Mouse (Mus musculus) cerebellum, postnatal 25 days (tissue): ENCODE data around the gene Gdf15.

Experiments
- DNase-seq, 2 experiments: peaks; one replicate each; pipeline ENCODE4 v3.0.0; 2021; ENCODE audit warnings: mixed read lengths in 2 of 2

The Gdf15 gene

DNA sequence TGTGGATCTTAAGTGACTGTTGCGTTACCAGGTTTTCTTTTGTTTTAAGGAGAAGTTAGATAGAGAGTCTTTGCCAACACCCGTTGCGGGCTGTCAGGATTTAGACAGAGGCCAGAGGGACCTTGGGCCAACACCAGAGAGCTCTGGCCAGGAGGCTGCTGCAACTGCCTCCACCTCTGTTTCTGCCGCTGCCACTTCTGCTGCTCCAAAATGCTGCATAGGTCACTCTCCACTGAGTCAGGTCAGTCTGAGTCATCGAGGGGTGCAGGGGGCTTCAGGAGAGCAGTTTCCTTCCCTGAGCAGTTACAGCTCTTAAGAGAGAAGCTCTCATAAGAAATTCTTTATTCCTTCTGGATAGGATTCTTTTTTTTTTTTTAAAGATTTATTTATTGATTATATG lies 5.2 kb downstream of the Gdf15 start:
- no peak for DNase-seq

DNA sequence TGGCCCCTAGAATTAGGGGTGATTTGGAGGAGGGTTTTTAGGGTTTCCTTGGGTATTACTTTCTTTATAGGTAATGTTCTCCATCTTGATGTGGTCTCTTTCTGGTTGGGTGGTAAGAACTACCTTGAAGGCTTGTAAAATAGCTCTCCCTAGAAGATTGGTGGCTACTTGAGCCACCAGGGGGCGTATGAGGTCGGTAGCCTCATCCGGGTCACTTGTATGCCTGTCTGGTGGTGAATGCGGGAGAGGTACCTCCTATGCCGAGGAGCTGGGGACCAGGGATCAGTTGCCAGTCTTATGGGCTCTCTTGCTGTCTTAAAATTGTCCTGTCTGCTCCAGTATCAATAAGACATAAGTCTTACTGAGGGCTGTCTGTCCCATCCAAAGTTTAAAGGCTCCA lies 7.2 kb downstream of the Gdf15 start:
- DNase-seq = peak; percentile 34 to 68

DNA sequence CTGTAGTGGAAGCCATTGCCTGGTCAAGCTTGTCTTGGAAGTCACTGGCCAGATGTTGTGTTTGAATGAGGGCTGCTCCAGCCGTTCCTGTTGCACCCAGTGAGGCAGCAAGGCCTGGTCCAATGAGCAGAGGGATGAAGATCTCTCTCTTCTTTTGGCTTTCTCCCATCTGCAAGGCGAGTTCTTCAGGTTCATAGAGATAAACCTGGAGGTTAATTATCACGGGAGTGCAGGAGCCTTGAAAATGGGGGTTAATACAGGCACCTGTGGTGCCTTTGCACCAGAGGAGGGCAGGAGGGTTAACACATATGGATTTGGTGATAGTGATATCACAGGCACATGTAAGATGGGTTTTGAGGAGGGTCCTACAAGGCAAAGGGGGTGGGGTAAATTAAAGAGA lies 10.0 kb downstream of the Gdf15 start:
- no peak for DNase-seq

DNA sequence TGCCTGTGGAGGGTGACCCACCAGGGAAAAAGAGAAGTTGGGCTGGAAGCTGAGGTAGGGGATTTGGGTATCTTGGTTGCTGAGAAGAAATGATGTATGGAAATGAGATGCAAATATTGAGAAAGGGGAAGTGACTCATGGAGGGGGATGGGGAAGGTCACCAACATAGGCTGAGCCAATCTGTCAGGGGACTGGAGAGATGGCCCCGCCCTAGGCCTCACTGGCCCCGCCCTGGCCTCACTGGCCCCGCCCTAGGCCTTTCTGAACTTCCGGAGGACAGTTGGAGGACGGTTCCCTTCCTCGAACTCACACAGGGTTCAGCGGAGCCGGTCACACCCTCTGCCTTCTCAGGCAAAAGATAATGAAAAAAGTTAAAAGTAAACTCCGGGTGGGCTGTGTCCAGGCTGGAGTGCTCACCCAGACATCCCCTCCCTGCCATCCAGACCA lies 13.3 kb downstream of the Gdf15 start:
- DNase-seq = no peak

DNA sequence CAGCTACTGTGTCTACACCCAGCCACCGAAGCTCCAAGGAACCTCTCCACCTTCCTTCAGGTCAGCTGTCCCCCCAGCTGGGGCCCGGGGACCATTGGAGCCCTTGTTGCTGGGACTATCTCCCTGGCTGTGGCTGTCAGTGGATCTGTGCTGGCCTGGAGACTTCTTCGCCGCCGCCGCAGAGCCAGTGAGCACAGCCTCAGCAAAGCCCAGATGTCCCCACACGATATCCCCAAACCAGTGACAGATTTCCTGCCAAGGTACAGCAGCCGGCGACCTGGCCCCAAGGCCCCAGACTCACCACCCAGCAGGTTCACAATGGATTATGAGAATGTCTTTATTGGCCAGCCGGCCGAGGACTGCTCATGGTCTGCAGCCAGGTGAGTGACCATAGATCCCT lies 14.3 kb downstream of the Gdf15 start:
- no peak for DNase-seq

DNA sequence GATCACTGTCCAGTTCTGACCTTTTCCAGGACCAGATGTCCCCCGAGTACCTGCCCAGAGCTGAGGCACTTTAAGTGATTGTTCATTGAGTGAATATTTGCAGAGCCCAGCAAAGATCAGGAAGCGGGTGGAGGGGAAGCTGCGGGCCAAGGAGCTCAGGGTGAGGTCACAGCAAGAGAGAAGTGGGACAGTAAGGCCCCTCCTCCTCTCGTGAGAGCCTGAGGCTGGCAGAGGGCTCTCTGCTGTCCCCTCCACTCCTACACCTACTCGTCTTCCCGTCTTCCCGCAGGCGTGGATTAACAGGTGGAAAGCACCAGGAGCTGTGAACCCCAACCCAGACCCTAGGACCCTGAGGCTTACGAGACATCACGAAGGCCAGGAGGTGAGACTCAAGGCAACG lies 15.6 kb downstream of the Gdf15 start:
- no peak for DNase-seq

DNA sequence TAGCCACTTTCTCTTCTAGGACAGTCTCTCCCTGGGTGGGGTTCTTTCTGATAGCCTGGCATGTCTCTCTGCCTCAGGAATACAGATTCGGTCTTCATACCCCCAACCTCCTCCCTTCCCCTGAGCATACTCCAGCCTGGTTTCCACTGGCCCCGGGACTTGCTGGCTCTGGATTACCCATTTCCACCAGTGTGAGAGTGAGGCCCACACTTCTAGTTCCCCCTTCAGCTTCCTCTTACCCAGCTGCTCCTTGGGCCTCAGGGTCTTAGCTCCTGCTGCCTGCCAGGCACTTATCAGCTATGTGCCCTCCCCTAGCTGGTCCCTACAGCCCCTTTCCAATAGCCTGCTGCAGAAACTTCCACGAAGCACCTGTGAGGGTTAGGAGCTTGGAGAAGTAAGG lies 16.4 kb downstream of the Gdf15 start, which contains the start of gene Lrrc25:
Lrrc25 (plus strand) TSS at position 262 of the 400 bp plus-strand sequence.
- DNase-seq = no peak

DNA sequence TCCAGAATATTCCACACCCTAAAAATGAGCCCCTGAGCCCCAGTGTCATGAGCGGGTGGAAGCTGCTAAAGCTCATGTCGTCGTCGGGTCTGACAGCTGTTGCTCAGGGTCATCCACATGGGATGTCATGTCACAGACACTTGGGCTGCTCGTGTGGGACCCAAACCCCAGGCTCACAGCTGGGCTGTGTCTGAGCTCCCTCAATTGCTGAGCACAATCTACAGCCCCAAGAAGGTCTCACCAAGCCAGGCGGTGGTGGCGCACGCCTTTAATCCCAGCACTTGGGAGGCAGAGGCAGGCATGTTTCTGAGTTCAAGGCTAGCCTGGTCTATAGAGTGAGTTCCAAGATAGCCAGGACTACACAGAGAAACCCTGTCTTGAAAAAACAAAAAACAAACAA lies 17.0 kb downstream of the Gdf15 start:
- DNase-seq = no peak

DNA sequence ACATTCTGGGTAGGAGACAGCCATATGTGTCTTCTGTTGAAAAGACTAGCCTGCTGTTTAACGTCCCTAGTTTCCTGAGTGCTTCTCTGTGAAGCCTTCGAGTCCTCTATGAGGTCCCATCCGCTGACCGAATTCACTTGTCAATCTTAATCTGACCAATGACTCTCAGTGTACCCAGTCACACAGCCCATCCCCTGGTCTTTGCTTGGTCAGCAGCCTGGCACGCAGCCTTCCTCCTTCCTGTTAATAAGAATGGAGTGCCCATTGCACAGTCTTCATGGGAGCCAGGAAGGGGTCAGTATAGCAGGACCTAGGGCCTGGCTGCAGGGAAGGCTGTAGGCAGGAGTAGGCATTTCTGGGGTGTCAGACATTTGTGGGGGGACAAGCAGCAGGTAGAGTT lies 17.8 kb downstream of the Gdf15 start:
- DNase-seq = no peak

DNA sequence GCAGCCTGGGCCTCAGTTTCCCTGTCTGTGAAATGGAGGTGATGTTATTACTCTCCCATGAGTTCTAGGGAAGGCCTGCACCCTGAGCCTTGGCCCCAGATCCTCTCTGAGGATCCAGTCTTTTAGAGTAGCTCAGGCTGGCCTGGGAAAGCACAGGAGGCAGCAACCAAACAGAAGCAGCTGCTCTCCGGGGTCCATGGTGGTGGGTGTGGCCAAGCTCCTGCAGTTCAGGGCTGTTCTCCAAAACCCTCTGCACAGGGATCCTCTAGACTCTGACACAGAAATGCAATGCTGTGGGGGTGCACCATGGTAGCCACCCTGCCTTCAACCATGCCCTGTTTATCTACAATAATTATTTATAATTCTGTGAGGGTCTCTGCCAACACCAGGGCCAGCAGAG lies 18.5 kb downstream of the Gdf15 start:
- no peak for DNase-seq

DNA sequence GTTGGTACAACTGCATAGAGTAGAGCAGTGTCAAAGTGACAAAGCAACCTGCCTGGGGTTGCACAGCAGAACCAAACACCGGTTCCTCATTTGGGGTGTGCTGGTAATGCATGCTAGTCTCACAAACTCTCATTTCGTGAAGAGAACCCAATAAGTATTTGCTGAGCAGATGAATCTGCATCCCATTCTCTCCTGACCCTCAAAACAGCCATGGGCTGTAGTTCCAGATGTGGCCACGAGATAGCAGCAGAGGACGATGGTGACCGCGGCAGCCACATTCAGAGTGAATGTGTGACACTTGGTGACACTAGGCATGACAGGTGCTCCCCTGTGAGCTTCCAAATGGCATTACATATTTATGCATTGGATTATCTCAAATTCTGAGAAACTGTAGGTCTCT lies 20.4 kb downstream of the Gdf15 start:
- DNase-seq = peak; percentile 90 to 92

DNA sequence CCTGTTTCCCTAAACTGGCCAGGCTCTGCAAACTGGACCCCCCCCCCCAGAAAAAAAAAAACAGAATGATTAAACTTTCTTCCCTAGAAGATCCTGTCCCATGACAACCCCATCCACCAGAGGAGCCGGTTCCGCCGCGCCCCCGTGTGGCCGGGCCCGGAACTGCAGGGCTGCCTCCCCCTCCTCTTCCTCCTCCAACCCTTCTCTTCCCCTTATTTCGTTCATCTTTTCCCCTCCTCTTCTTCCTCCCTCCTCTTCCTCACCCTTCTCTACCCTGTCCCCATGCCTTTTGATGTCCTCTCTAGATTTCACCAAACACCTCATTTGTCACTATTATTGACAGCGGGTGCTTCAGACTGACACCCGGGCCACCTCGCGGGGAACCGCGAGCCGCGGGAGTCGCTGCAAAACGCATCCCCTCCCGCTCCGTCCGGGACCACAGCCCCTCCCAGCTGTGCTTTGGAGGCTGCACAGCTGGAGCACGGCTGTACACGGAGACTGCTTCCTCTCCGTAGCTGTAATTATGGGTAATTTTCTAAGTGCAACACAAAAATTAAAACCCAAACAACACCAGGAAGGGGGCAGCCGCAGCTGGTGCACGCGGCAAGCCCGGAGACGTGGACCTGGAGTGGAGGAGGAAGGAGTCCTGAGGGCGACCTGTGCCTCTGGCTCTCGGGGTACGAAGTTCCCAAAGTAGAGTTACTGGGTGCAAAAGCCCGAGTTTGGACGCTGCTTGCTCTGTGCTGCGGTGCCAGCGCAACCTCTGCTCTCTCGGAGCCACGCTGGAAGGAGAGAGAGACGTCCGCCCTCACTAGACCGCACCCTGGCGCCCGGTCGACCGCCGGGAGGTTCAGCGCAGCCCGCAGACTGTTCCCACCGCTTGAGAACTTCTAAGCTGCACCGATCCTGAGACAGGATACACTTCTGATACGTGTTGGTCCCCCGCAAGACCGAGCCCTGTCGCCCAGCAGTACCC lies 21.2 kb downstream of the Gdf15 start:
- peak; percentile 83 to 90 for DNase-seq

DNA sequence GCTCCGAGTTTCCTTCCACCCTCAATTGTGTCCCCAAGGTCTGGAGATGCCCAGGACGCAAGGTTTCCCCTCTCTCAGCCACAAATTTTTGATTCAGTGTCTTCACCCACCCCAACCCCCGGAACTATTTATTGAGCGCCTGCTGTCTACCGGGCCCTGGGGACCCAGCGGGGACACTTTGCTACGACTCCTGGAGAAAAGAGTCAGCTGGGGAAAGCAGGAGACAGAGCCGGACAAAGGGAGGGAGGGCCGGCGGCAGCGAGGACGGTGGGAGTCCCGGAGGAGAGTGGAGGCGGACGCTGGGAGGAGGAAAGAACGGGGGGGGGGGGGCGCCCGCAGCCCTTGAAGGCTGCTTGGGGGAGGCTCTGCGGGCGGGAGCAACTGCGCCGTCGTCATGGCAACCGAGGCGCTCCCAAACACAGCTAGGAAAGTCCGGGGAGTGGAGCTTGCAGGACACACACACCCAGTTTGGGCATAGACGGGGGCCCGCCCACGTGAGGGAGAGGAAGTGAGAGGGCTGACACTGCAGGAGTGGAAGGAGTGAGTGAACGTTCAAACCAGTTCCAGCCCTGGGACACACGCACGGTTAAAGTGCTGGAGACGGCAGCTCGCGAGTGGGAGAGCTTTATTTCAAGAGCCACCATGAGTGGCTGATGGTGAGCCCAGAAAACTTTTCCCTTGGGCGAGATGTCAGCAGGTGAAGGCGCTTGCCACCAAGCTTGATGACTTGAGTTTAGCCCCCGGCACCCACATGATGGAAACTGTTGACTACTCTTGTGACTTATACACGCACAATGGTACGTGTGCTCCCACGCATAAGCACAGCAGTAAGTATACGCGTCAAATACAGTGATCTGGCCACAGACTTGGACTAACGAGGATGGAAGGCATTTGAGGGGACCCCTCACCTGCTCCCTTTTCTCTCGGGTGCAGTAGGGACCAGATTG lies 22.1 kb downstream of the Gdf15 start:
- DNase-seq = peak; percentile 33 to 65

DNA sequence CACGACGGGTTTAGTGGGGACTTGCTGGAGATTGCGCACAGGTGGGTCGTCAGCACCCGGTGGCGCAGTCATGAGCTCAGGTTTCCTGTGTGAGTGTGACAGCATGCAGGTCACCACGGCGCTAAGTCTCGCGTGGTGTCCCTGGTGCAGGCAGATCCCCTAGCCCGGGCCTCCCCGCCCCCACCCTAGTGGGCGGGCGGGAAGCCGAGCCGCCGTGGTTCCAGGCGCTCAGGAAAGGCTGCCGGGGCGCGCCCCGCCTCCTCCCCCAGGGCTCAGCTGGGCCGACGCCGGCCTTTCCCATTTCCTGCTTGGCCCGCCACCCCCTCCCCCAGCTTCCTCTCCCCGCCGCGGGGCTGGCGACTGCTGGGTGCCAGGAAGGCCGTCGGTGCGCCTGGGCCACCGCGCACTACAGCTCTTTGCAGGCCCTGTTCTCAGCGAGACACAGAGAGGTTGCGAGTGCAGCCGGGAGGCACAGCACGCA lies 22.8 kb downstream of the Gdf15 start:
- peak; percentile 42 to 69 for DNase-seq

DNA sequence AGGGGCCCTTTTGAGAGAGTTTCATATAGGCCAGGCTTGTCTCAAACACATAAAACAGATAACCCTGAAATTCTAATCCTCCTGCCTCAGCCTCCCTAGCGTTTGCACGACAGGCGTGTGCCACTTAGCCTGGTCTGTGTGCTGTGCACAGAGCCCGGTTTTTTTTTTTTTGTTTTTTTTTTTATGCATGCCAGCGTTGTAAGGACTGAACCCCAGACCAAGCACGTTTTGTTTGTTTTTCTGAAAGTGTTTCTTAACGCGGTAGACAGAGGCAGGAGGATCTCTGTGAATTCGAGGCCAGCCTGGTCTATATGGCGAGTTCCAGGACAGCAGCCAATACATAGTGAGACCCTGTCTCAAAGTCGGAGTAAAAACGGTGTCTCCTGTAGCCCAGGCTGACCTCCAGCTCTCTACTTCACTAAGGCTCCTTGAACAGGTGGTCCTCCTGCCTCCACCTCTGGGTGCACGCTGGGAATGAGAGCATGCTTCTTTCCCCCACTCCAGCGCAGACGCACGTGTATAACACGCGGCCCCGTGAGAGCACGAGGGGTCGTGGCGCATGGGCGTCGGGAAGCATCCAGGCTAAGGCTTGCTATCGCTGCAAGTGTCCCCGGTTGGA lies 23.4 kb downstream of the Gdf15 start, which contains the start of gene Ssbp4:
Ssbp4 (minus strand) TSS at position 124 of the 619 bp plus-strand sequence.
- DNase-seq = peak; percentile 17 to 29

DNA sequence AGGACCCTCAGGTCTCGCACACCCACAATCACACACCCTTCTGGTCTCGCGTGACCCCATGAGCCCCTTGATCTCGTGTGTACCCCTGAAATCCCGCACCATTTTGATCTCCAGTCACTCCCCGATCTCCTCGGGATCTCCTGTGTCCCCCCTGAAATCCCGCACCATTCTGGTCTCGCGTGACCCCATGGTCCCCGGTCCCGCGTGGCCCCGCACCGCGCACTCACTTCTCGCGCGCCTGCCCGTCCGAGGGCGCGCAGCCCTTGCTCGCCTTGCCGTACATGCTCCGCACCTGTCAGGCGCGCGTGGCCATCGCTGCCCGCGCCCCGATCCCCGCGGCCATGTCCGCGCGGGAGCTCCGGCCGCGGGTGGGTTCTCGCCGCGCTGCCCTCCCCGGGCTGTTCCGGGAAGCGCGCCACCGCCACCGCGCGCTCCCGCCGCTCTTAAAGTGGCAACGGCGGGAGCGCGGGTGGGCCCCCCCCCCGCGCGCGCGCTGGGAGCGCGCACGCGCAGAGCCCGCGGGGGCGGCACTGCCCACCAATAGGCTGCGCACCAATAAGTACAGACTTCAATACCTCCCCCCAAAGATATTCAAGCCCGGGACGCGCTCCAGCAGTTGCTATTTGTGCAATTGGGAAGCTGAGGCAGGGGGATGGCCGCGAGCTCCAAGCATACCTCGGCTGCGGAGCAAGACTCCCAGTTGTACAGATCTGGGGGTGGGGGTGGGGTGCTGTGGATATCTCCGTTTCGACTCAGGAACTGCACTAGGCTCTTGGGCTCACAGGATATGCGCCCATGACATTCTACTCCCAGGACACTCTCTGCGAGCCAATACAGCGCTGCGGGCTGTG lies 24.1 kb downstream of the Gdf15 start:
- peak; percentile 70 to 84 for DNase-seq

DNA sequence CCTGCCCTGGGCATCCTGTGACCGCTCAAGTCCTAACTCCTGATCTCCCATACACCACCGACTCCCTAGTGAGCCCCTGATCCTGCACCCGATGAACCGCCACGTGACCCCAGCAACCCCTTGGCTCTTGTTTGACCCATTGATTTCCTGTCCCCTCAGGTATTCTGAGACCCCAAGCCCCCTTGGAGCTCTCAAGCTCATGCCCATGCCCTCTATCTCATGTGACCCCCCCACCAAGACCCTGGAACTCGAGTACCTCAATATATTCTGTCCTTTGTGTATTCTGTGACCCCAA lies 24.7 kb downstream of the Gdf15 start:
- peak in 1 of 2 experiments; percentile 40 for DNase-seq

DNA sequence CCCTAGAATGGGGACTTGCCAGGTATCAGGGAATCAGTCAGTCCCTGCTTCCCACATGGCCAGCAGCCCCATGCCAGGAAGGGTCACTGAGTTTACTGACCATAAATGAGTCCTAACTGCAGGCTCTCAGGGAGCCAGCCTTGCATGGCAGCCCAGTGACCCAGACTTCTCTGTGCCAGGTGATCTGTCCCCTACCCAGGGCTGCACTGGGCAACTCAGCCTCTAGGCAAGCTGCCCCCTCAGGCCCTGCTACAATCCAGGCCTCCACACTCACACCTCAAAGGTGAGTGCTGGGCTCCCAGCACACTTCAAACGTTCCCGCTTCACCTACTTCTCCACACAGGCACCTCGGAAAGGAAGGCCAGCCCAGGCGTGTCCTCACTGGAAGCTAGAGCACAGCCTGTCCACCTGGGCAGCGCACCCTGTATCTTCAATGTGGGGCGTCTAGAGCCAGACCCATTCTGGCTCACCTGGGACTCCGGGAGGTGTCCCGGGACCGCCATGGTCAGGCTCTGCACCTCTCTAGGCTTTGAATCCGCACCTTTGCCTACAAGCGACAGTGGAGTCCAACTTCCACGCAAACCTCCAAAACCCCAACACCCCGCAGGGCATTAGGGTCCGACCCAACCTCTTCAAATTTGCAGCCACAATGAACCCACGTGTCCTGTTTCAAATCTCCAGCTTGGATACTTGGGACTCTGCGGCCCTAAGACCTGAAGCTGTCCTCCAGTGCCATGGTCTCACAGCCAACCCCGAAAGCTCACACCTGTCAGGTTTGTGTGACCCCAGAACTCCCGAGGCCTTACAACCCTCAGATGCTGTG lies 25.3 kb downstream of the Gdf15 start:
- DNase-seq = peak; percentile 31 to 35

DNA sequence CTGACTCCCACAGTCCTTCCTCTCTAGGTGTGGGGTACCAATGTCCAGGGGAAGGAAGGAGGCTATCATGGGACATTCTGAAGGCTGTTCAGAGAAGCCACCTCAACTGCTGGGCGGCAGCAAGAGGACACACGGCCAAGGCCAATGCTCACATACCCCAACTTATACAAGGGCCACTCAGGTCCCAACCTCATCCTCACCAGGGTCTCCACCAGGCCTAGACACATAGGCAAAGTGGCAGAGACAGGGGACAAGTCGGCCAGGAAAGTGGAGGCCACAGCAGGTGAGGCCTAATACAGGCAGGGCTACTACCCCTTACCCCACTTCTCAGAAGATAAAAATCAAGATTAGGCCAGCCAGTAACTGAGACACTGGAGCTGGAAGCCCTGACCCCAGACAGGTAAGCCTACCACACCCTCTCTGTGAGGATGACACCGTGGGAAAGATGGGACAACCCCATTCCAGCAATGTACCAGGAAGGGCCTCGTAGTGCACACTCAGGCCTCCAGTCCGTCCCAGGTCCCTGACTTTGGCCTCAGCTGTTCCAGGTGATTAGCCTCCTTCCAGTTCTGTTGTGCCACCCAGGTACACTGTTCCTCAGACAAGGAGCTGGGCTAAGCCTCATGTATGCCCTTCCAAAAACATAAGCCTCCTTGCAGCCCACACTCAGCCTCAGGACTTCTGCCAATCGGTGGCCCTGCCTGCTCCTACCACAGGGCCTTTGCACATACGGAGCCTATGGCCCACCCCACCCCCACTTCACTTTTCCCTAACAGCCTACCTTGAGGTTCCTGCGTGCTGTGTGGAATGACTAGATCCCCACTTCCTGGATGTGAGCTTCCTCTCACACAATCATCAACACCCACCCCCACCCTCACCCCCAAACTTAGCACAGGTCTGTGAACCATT lies 26.1 kb downstream of the Gdf15 start:
- DNase-seq = peak in 1 of 2 experiments; percentile 7

DNA sequence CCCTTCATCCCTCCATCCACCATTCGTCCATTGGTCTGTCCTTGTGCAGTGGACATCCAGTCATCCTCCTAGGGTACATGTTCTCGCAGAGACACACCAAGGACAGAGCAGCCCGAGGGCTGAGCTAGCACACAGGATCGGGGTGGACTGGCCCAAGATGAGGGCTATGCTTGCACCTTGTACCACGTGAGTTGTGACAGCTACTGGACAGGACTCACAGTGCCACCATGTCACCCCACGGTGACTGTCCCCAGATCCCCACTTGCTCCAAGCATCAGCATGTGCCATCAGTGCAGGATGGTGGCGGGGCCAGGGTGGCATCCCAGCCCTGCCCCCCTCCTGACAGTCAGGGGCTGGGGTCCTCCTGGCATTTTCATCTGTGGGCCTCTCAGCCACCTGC lies 27.7 kb downstream of the Gdf15 start:
- no peak for DNase-seq
